Mouse (Mus musculus) CH12.LX (cell line): Measurements from ENCODE around the gene Zmynd8. TPM values are rescaled to one million over a fixed set of nuclear protein-coding genes. Genes with fewer than 3 reads are reported as not detected.

ENCODE experiments used
- DNase-seq: peaks from one replicate; pipeline ENCODE4 v3.0.0-alpha.2; 2013; ENCODE audit errors: extremely low read depth
- H3K27ac ChIP-seq: 2 replicates; pipeline ENCODE4 v1.5.1; 2012; ENCODE audit warnings: low read depth, mild to moderate bottlenecking, control low read depth, moderate library complexity; ENCODE audit not compliant: insufficient read depth
- H3K27me3 ChIP-seq: replicated peaks from 2 replicates; pipeline ENCODE3; 2012; ENCODE audit warnings: inconsistent platforms
- H3K36me3 ChIP-seq, 2 experiments: replicated peaks in 1 of 2; 2 replicates each; pipeline versions ENCODE3 to v1.6.1; 2012; ENCODE audit warnings: inconsistent platforms in 1 of 2, low read length in 1 of 2, mild to moderate bottlenecking in 1 of 2, mixed read lengths in 1 of 2, moderate library complexity in 1 of 2; ENCODE audit not compliant: control insufficient read depth in 1 of 2, insufficient read depth in 1 of 2
- H3K4me1 ChIP-seq, 2 experiments: 2 replicates each; pipeline ENCODE4 v1.6.1; 2012; ENCODE audit warnings: inconsistent platforms in 1 of 2, moderate library complexity in 1 of 2; ENCODE audit not compliant: insufficient read depth in 2 of 2, control insufficient read depth in 1 of 2
- H3K4me2 ChIP-seq: 2 replicates; pipeline ENCODE4 v1.6.1; 2012; ENCODE audit warnings: low read depth, mild to moderate bottlenecking, control low read depth; ENCODE audit not compliant: poor library complexity, insufficient read depth, severe bottlenecking
- H3K4me3 ChIP-seq, 3 experiments: fragments of 150-350 bp in 1 of 3; sonication (generic) in 1 of 3; replicated peaks in 1 of 3; 2 replicates each; pipeline versions ENCODE3 to v1.5.1; 2011 to 2012; ENCODE audit warnings: low read depth in 2 of 3, low read length in 2 of 3, mild to moderate bottlenecking in 2 of 3, moderate library complexity in 2 of 3, control low read depth in 1 of 3, improper control_type of control experiment in 1 of 3, inconsistent platforms in 1 of 3, mixed read lengths in 1 of 3; ENCODE audit not compliant: poor library complexity in 1 of 3
- H3K79me2 ChIP-seq: replicated peaks from 2 replicates; pipeline ENCODE4 v1.6.1; 2012; ENCODE audit warnings: mild to moderate bottlenecking, moderate library complexity; ENCODE audit not compliant: control insufficient read depth, poor library complexity, insufficient read depth, severe bottlenecking; ENCODE audit errors: extremely low read depth
- H3K9ac ChIP-seq: 2 replicates; pipeline ENCODE4 v1.6.1; 2012; ENCODE audit warnings: low read depth, mild to moderate bottlenecking, control low read depth, moderate library complexity; ENCODE audit not compliant: insufficient read depth
- H3K9me3 ChIP-seq: replicated peaks from 2 replicates; pipeline ENCODE3; 2012; ENCODE audit warnings: low read length, inconsistent platforms, mixed read lengths
- BHLHE40 ChIP-seq: IDR thresholded peaks from 2 replicates; pipeline ENCODE4 v1.6.1; 2011; ENCODE audit warnings: mild to moderate bottlenecking, low read depth, low read length, improper control_type of control experiment
- CHD2 ChIP-seq: IDR thresholded peaks from 2 replicates; pipeline ENCODE4 v1.6.1; 2011; ENCODE audit warnings: low read length, improper control_type of control experiment
- CTCF ChIP-seq, 2 experiments: IDR thresholded peaks in 1 of 2; conservative IDR thresholded peaks in 1 of 2; 2 replicates each; pipeline ENCODE4 v1.5.1; 2011 to 2012; ENCODE audit warnings: low read depth in 2 of 2, low read length in 2 of 2, improper control_type of control experiment in 1 of 2, inconsistent platforms in 1 of 2, mild to moderate bottlenecking in 1 of 2, moderate library complexity in 1 of 2
- EP300 ChIP-seq: IDR thresholded peaks from 2 replicates; pipeline ENCODE4 v1.6.1; 2011; ENCODE audit warnings: low read length, improper control_type of control experiment
- ETS1 ChIP-seq: conservative IDR thresholded peaks from 2 replicates; pipeline ENCODE4 v1.6.1; 2012; ENCODE audit warnings: low read depth, mild to moderate bottlenecking, inconsistent platforms, low read length, improper control_type of control experiment, moderate library complexity
- HCFC1 ChIP-seq: IDR thresholded peaks from 2 replicates; pipeline ENCODE4 v1.6.1; 2012; ENCODE audit warnings: low read depth, mild to moderate bottlenecking, inconsistent platforms, low read length, improper control_type of control experiment
- JUND ChIP-seq: conservative IDR thresholded peaks from 2 replicates; pipeline ENCODE4 v1.6.1; 2011; ENCODE audit warnings: low read depth, low read length, improper control_type of control experiment
- KAT2A ChIP-seq: IDR thresholded peaks from 2 replicates; pipeline ENCODE4 v1.6.1; 2012; ENCODE audit warnings: low read length, improper control_type of control experiment, inconsistent platforms; ENCODE audit not compliant: insufficient replicate concordance
- MEF2A ChIP-seq: IDR thresholded peaks from 2 replicates; pipeline ENCODE4 v1.6.1; 2014; ENCODE audit warnings: low read depth, mild to moderate bottlenecking, inconsistent platforms, low read length, improper control_type of control experiment, borderline replicate concordance
- MYC ChIP-seq: IDR thresholded peaks from 2 replicates; pipeline ENCODE4 v1.6.1; 2011; ENCODE audit warnings: low read depth, mild to moderate bottlenecking, improper control_type of control experiment, low read length
- NELFE ChIP-seq: IDR thresholded peaks from 2 replicates; pipeline ENCODE4 v1.6.1; 2011; ENCODE audit warnings: low read depth, low read length, improper control_type of control experiment
- NRF1 ChIP-seq: IDR thresholded peaks from 2 replicates; pipeline ENCODE4 v1.6.1; 2014; ENCODE audit warnings: low read depth, mild to moderate bottlenecking, inconsistent platforms, low read length, improper control_type of control experiment, moderate library complexity
- PAX5 ChIP-seq: IDR thresholded peaks from 2 replicates; pipeline ENCODE4 v1.6.1; 2012; ENCODE audit warnings: low read length, inconsistent platforms, mixed read lengths
- POLR2AphosphoS2 ChIP-seq: IDR thresholded peaks from 2 replicates; pipeline ENCODE4 v1.6.1; 2011; ENCODE audit warnings: low read depth, low read length, improper control_type of control experiment
- RAD21 ChIP-seq: IDR thresholded peaks from 2 replicates; pipeline ENCODE4 v1.6.1; 2011; ENCODE audit warnings: low read depth, mild to moderate bottlenecking, low read length, improper control_type of control experiment, moderate library complexity
- RCOR1 ChIP-seq: conservative IDR thresholded peaks from 2 replicates; pipeline ENCODE4 v1.6.1; 2012; ENCODE audit warnings: low read depth, mild to moderate bottlenecking, inconsistent platforms, low read length, improper control_type of control experiment
- TBP ChIP-seq: conservative IDR thresholded peaks from 2 replicates; pipeline ENCODE4 v1.6.1; 2011; ENCODE audit warnings: low read depth, low read length, improper control_type of control experiment
- UBTF ChIP-seq: IDR thresholded peaks from 2 replicates; pipeline ENCODE4 v1.6.1; 2012; ENCODE audit warnings: low read depth, mild to moderate bottlenecking, inconsistent platforms, low read length, improper control_type of control experiment, moderate library complexity
- USF1 ChIP-seq: IDR thresholded peaks from 2 replicates; pipeline ENCODE4 v1.6.1; 2014; ENCODE audit warnings: low read depth, mild to moderate bottlenecking, inconsistent platforms, low read length, improper control_type of control experiment
- ZNF384 ChIP-seq: IDR thresholded peaks from 2 replicates; pipeline ENCODE4 v1.6.1; 2012; ENCODE audit warnings: low read depth, low read length, improper control_type of control experiment, inconsistent platforms
- dilution Hi-C: fragments of 300-500 bp; cut with MboI; formaldehyde crosslinking; loops from 2 replicates; pipeline ENCODE4 v1.14.3; 2020; ENCODE audit warnings: low sequenced_read_pairs; ENCODE audit not compliant: extremely low pct_unique_long_range_greater_than_20kb, extremely low pct_ligation_motif_present
- in situ Hi-C: fragments of 300-500 bp; cut with MboI; formaldehyde crosslinking; loops from 3 replicates; pipeline ENCODE4 v1.14.3; 2019; ENCODE audit warnings: low sequenced_read_pairs, low pct_ligation_motif_present, low pct_unique_long_range_greater_than_20kb, mixed read lengths
- polyA plus RNA-seq: library from polyadenylated mRNA; unstranded; fragments of >175 nt; gene quantifications from 2 replicates; pipeline ENCODE4 v1.2.1, GENCODE M21; 2012; ENCODE audit warnings: low read depth; ENCODE audit not compliant: insufficient read length
- total RNA-seq, 2 experiments: library from RNA; depleted of rRNA; stranded (reverse); fragments of 300-350 nt in 1 of 2; fragments of >200 nt in 1 of 2; gene quantifications; 2 replicates each; pipeline ENCODE4 v1.2.3; 2012 to 2014

Zmynd8 gene
- total and polyA plus RNA-seq, 3 experiments, result 33.6 to 84.5 (median 35.1) TPM

DNA sequence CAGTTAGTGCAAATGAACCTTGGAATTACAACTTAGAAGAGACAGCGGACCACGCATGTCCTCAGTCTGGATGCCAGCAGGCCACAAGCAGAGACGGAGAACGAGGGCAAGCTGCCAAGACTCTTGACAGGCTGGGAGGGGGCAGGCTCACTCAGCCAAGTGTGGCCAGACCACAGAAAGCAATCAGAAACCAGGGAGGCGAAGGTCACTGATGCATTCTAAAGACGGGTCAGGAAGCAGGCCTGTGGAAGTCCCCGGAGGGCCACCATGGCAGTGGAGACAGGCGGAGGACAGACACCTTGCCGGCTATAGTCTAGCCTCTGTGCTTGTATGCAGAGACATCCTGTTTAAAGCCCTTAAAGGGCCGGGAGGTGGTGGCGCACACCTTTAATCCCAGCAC is 110.8 kb downstream of the Zmynd8 start (continued):
- no peak for TF ChIP-seq KAT2A
- TF ChIP-seq HCFC1, result 0 out of 2 replicates have a peak, but pooled peaks have one; percentile 22
- no peak for TF ChIP-seq NELFE
- TF ChIP-seq TBP, result peak; percentile 90

DNA sequence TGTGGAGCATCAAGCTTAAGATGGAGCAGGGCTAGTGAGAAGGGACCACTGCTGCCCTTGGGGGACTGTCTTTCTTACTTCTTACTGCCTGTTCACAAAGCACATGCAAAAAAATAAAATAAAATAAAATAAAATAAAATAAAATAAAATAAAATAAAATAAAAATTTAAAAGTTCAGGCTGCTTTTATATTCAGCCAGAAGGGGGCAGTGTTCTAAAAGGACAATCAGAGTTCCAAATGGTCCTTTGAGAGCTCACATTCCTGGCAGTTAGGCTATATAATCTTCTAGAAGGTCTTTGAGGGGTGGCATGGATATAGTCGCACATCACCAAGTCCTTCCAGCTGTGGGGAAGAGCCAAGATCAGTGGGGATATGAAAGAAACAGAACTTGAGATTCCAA is 112.3 kb downstream of the Zmynd8 start:
- H3K36me3 ChIP-seq, result peaks cover 81 to 97% of the 10 kb centered on the region in 2 experiments
- in situ Hi-C loops, result loop anchor here (25.0 kb wide), 1 partner anchor 251 kb away; no protein-coding TSS in a partner anchor
- no peak overlapping the region for H3K4me3 ChIP-seq
- dilution Hi-C loops, result no loop called here
- peak; percentile 25 to 46; a peak in 3 of 4 replicates for TF ChIP-seq CTCF (conservative IDR thresholded peaks at IDR 0.05 in 1 of 2, IDR thresholded peaks at IDR 0.05 in 1 of 2; ENCODE audit: low read depth in 2 of 2, low read length in 2 of 2)
- TF ChIP-seq JUND, result no peak
- TF ChIP-seq, all 38 proteins: peak for 1
- Histone ChIP-seq H3K4me1 (peaks cover 38 to 69% of the 10 kb centered on the region in 2 experiments), H3K27ac (no peak overlapping the region; the same call in 1 of the 2 replicates), H3K9me3 (peaks cover 2% of the 10 kb centered on the region), H3K79me2 (peaks cover 23% of the 10 kb centered on the region), H3K4me2 (no peak overlapping the region), H3K9ac (no peak overlapping the region), H3K27me3 (no peaks in the 10 kb centered on the region)
- no peak for DNase-seq

DNA sequence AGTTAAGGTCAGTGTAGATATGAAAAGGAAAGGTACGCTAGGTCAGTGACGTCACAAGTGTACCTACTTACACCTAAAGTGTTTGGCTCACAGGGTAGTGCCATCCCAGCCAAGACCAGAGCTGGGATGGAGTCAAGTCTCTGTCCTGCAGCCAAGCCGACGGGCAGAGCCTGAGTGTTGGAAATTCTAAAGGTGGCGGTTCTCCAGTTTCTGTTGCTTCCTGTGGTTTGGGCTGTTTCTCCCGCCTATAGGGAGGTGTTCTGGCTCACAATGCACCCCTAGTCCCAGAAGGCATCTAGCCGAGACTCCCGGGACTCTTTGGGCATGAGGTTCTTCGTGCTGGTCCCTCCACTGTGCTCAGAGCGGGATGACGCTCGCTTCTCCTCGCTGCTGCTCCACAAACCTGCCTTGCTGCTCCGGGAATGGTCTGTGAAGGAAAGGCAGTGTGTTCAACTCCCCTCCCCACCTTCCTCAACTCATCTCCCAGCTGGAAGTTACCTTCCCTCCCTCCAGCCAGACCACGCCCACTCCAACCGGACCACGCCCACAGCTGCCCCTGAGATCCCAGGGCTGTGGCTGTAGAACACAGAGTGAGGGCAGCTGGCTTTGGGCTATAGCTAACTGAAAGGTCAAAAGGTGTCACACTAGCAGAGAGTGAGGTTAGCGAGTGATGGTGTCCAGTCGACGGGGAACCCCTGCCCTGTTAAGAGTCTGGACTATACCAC is 113.3 kb downstream of the Zmynd8 start:
- peaks cover 5% of the 10 kb centered on the region for H3K9me3 ChIP-seq
- H3K27ac ChIP-seq, result peak overlapping the region; percentile 21; the same call in 1 of the 2 replicates
- no peaks in the 10 kb centered on the region for H3K27me3 ChIP-seq
- H3K79me2 ChIP-seq, result peaks cover 13% of the 10 kb centered on the region; the same call in 1 of the 2 replicates
- no peak overlapping the region for H3K9ac ChIP-seq
- in situ Hi-C loops, result loop anchor here (25.0 kb wide), 1 partner anchor 252 kb away; no protein-coding TSS in a partner anchor
- no peak for TF ChIP-seq RCOR1
- no peak for TF ChIP-seq CHD2
- no peak for TF ChIP-seq RAD21
- TF ChIP-seq MYC, result no peak
- no peak for TF ChIP-seq PAX5
- TF ChIP-seq EP300, result no peak
- no peak for TF ChIP-seq CTCF (conservative IDR thresholded peaks at IDR 0.05 in 1 of 2, IDR thresholded peaks at IDR 0.05 in 1 of 2; ENCODE audit: low read depth in 2 of 2, low read length in 2 of 2)
- no peak for TF ChIP-seq JUND
- TF ChIP-seq UBTF, result no peak
- TF ChIP-seq TBP, result no peak
- no peak for TF ChIP-seq ZNF384
- no peak for TF ChIP-seq NRF1
- TF ChIP-seq USF1, result no peak
- TF ChIP-seq MEF2A, result no peak
- TF ChIP-seq BHLHE40, result no peak
- TF ChIP-seq NELFE, result no peak
- no peak for TF ChIP-seq POLR2AphosphoS2
- TF ChIP-seq ETS1, result no peak
- no peak overlapping the region for H3K4me2 ChIP-seq
- DNase-seq, result no peak
- dilution Hi-C loops, result no loop called here
- H3K4me1 ChIP-seq, result peaks cover 34 to 62% of the 10 kb centered on the region in 2 experiments
- no peak overlapping the region for H3K4me3 ChIP-seq
- peaks cover 78 to 94% of the 10 kb centered on the region in 2 experiments for H3K36me3 ChIP-seq
